Mouse (Mus musculus) brain, embryonic 14.5 days (tissue): ENCODE measurements around the gene Tpcn2. TPM values are rescaled to one million over a fixed set of nuclear protein-coding genes. Genes with fewer than 3 reads are reported as not detected.

Experiments used
- DNase-seq: peaks from one replicate; pipeline ENCODE4 v3.0.0-alpha.2; 2011; ENCODE audit warnings: low read depth
- CTCF ChIP-seq: fragments of 200-500 bp; IDR thresholded peaks from 2 replicates; pipeline ENCODE4 v1.5.1; 2012; ENCODE audit warnings: inconsistent platforms, mild to moderate bottlenecking, moderate library complexity, borderline replicate concordance; ENCODE audit not compliant: insufficient read depth, insufficient read length; ENCODE audit errors: extremely low read depth
- POLR2A ChIP-seq: fragments of 200-500 bp; IDR thresholded peaks from 2 replicates; pipeline ENCODE4 v1.6.1; 2012; ENCODE audit warnings: mild to moderate bottlenecking, inconsistent platforms, borderline replicate concordance; ENCODE audit not compliant: poor library complexity, insufficient read depth, insufficient read length, severe bottlenecking; ENCODE audit errors: extremely low read depth
- polyA plus RNA-seq: library from polyadenylated mRNA; depleted of rRNA; stranded (reverse); fragments of >200 nt; gene quantifications from 2 replicates; pipeline ENCODE4 v1.2.3, GENCODE M21; 2012

The Tpcn2 gene
- polyA plus RNA-seq, 1 experiment, result 10.5 TPM

- DNase-seq, result no peak
- TF ChIP-seq CTCF, result no peak
- no peak for TF ChIP-seq POLR2A
Observed at GRCm38 (mm10) chr7:145192836-145193235, 91.0 kb downstream of the Tpcn2 start.

GRCm38 (mm10) chr7:145190520-145190919 is 93.3 kb downstream of the Tpcn2 start:
- no peak for DNase-seq
- TF ChIP-seq CTCF, result no peak
- no peak for TF ChIP-seq POLR2A

GRCm38 (mm10) chr7:145189342-145189741 is 94.5 kb downstream of the Tpcn2 start:
- no peak for TF ChIP-seq CTCF
- no peak for DNase-seq

GRCm38 (mm10) chr7:145187802-145188201 is 96.0 kb downstream of the Tpcn2 start:
- no peak for DNase-seq
- TF ChIP-seq CTCF (no peak), POLR2A (no peak)

- no peak for TF ChIP-seq CTCF
- TF ChIP-seq POLR2A, result no peak
- peak; percentile 81 for DNase-seq
Observed at GRCm38 (mm10) chr7:145182388-145182787, 101.4 kb downstream of the Tpcn2 start.

GRCm38 (mm10) chr7:145181376-145182034 is 102.3 kb downstream of the Tpcn2 start:
- peak; percentile 81 for DNase-seq

GRCm38 (mm10) chr7:145179691-145180091 is 104.1 kb downstream of the Tpcn2 start:
- no peak for TF ChIP-seq POLR2A
- no peak for TF ChIP-seq CTCF
- DNase-seq, result peak; percentile 71

More at GRCm38 (mm10) chr7:145181376-145182034, 102.3 kb downstream of the Tpcn2 start:
- TF ChIP-seq CTCF, result no peak

GRCm38 (mm10) chr7:145176750-145177589 is 106.8 kb downstream of the Tpcn2 start:
- TF ChIP-seq POLR2A (no peak), CTCF (no peak)
- DNase-seq, result peak; percentile 32

- no peak for TF ChIP-seq CTCF
- TF ChIP-seq POLR2A, result no peak
- no peak for DNase-seq
Observed at GRCm38 (mm10) chr7:145173563-145173962, 110.2 kb downstream of the Tpcn2 start.

GRCm38 (mm10) chr7:145173116-145173515 is 110.7 kb downstream of the Tpcn2 start:
- peak; percentile 91 for DNase-seq
- no peak for TF ChIP-seq POLR2A
- TF ChIP-seq CTCF, result peak; percentile 27; the same call in 1 of the 2 replicates

- DNase-seq, result peak; percentile 69
- TF ChIP-seq CTCF (no peak), POLR2A (no peak)
Observed at GRCm38 (mm10) chr7:145169703-145170102, 114.1 kb downstream of the Tpcn2 start.
